Mouse (Mus musculus) urinary bladder, postnatal 14 days (tissue): ENCODE results near the gene Kcnip1.
A peak's percentile ranks its signal among the peaks of the same experiment; 100 is the strongest.

Experiments used
- DNase-seq: peaks from one replicate; pipeline ENCODE4 v3.0.0; 2021; ENCODE audit warnings: low spot score

The Kcnip1 gene

DNA sequence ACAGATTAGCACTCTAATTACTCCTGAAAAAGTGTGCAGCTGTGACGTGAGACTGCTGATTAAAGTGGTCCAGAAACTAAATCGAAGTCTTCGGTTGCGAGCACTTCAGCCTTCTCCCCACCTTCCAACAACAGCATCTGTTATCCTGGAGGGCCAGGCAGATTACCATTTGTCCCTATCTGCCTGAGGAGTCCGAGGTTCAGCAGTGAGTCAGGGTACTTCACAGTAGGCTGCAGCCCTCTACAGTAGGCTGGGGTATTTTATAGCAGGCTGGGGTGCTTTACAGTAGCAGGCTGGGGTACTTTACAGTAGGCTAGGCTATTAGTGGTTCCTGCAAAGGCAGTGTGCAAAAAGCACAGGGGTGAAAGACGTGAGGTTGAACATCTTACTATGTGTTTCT is 324.6 kb downstream of the Kcnip1 start:
- no peak for DNase-seq

DNA sequence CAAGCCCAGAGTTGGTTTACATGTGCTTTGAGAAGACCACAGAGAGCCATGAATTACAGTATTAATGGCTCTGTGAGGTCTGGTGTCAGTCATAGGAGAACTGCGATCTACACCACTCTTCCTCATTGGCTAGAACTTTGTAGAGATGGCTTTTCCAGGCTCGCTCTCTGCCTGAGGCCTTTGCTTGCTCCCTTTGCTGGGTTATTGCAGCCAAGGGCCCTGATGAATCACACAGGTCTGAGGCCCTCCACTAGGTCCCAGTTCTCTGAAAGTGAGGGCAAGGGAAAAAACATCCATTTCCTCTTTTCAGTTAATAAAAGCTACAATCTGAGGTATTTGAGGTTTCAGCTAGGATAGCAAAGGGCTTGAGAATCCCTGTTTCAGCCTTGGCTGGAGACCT is 329.4 kb downstream of the Kcnip1 start:
- no peak for DNase-seq

DNA sequence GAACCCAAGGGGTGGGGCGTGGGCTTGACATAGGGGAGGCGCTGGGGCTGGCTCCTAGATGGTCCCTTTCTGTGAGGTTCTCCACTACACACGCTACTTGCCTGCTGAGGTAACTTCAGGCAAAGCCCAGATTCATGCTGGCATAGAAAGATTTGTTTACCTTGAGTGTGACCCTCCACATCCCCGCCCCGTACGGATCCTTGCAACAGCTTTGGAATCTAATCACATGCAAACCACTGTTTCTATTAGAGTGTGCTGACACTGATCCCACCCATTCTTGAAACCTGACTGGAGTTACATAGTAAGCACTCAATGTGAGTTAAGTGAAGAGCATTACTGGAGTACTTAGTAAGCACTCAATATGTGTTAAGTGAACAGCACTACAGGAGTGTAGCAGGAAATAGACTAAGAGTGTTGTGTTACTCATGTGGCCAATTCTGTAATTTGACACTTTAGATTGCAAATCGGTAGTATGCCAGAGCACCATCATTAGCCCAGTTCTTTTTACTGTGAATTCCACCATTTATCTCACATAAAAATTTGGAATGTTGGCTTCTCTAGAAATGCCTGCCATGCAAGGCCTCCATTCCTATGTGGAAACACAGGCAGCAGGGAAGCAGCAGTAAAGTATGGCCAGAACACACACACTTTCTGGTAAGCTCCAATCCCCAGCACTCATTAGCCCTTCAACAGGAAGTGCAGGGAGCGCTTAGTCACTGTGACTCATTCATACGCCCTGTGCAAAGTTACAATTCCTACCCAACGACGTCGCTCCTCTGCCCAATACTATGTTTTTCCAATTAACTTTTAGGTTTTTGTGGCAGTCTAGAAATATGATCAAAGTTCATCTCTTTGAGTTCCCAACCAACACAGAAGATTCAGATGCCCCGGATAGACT is 332.7 kb downstream of the Kcnip1 start:
- DNase-seq: no peak

DNA sequence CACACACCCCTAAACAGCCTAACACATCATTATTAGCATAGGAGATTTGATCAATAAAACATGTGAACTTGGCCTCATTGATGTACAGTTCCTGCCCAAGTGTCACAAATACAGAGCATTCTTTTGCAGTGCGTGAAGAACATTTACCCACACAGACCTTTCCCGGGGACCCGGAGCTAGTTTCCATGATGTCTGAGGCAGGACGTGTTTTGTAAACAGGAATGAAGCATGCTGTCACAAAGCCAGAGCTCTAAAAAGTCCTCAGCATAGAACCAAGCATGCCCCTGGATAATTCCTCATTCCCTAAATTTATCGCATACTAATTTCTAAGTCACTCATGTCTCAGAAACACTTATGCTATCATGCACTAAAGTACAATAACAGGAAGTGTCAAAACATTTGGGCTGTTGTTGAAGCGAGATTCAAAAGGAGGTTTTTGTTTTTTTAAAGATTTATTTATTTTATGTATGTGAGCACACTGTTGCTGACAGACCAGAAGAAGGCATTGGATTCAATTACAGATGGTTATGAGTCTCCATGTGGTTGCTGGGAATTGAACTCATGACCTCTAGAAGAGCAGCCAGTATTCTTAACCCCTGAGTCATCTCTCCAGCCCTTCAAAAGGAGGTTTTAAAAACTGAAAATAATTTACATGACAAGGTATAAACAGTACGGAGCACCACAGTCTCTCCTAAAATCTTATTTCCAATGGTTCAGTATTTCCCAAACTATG is 336.9 kb downstream of the Kcnip1 start:
- DNase-seq: no peak

DNA sequence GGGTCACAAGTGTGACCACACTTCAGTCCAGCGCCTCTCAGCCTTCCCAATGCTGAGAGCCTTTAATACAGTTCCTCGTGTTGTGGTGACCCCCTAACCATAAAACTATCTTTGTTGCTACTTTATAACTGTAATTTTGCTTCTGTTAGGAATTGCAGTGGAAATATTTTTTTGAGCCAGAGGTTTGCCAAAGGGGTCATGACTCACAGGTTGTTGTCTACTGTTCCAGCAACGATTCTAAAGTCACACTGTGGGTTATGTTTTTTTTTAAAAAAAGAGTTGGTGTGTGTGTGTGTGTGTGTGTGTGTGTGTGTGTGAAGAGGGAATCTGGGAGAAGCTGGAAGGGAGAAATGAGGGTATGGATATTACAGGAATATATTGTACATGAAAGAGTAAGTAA is 337.7 kb downstream of the Kcnip1 start:
- no peak for DNase-seq

DNA sequence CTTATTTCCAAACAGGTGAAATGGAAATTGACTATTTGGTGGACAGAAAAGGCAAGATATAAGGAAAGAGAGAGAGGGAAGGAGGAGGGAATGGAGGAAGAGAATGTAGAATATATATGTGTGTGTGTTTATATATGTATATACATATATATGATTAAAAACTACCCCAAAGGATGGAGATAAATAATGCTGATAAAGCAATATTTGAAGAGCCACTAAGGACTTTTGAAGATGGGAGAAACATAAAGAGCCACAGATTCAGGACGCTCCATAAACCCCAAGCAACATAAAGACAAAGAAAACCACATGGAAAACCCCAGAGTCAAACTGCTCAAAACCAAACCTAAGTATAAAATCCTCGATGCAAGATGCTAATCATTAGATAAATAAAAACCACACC is 338.5 kb downstream of the Kcnip1 start:
- no peak for DNase-seq

DNA sequence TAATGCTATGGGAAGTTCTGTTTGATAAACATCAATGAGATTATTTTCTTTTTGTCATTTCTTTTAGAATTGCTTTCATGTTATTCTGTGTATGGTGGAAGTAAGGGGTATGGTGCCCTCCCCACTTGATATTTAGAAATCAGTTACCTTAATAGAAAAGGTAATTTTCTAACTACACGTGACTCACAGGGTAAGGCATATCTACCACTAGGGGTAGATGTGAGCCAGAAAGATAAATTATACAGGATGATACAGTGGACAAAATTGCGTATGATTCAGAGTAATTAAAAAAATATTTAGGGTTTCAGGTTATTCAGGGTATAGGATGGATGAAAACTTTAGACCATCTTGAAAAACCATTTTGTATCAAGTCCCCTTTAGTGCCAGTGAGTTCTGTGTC is 343.6 kb downstream of the Kcnip1 start:
- DNase-seq: no peak

DNA sequence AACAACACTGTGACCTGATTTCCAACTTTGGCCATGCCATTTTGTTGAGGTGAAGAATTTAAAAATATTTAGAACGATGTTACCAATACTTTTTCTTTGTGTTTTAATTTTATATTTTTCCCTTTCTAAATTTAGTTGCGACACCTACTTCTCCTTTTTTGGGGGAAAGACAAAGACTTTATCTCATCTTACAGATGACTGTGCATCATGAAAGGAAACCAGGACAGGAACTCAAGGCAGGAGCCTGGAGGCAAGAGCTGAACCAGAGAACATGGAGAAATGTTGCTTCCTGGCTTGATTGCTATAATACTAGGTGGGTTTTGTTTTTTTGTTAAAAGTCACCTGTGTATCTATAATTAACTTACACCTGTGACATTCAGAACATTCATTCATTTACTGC is 355.8 kb downstream of the Kcnip1 start:
- DNase-seq: no peak

DNA sequence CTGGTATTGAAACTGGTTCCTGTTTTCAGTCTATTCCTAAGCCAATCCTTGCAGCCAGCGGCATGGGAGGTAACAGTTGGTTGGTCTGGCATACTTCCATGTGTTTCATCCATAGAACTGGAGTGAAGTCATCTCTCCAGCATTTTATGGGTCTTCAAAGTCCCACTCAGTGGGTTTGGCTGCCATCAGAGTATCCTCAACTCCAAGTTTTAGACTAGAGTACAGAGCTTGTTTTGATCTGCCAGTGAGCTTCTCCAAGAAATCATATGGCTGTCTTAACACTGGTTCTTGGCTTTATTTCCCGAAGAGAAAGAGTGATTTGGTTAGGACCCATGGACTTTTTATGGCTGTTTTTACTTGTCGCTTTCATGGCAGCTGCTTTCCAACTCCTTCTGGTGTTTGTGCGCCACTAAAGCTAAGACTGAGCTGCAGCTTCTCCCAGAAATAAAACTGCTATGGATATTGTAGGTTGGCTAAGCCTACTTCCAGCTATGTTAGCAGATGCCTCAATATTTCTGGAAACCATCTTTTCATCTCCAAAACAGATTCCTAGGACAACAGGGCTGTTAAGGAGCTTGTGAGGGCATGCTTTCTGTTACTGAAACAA is 365.7 kb downstream of the Kcnip1 start:
- no peak for DNase-seq

DNA sequence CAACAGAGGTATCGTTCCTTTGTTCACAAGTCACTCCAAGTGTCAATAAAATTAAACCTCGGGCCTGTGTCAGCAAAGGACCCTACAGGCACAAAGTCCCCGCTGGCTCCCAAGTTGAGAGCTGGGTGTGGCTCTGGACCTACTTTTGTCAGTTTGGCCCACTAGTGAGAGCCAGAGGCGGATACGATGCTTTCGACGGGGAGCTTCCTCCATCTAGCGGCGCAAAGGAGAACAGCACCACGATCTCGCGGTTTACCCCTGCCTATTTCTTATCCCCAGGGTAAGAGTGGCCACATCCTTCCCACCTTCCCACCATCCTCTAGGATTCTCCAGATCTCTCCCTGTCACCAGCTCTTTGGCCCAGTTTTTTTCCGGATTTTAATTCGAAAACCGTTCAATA is 378.7 kb downstream of the Kcnip1 start:
- peak; percentile 69 for DNase-seq

DNA sequence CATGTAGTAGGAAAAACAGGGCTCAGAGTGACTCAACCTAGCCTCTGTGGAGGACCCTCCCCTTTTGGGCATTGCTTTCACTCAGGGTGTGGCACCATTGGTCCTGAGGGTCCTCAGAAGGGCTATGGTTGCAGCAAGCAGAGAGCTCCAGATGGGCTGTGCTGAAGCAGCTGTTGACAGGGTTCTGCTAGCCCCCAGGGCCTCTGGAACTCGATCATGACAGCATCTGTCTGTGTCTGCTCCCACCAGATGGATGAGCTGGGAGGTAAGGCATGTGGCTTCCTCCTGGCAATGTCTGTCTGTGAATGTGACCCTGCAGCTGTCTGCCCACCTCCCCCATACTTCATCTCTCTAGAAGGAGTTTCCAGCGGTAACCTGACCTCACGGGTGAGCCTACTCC is 385.2 kb downstream of the Kcnip1 start:
- DNase-seq: no peak

DNA sequence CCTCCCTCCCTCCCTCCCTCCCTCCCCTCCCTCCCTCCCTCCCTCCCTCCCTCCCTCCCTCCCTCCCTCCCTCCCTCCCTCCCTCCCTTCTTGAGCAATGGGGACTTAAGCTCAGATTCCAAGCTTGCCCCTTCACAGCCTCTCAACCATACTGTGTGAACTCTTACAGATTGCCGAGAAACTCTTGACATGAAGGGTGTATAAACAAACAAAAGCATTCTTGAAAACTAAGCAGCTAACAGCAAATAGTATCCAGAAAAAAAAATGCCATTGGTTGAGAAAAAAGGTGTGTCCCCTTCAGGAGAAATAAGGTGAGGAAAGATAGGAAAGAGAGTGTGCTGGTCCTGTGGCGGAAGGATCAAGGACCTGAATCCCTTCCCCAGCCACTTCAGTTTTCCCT is 389.8 kb downstream of the Kcnip1 start:
- no peak for DNase-seq

DNA sequence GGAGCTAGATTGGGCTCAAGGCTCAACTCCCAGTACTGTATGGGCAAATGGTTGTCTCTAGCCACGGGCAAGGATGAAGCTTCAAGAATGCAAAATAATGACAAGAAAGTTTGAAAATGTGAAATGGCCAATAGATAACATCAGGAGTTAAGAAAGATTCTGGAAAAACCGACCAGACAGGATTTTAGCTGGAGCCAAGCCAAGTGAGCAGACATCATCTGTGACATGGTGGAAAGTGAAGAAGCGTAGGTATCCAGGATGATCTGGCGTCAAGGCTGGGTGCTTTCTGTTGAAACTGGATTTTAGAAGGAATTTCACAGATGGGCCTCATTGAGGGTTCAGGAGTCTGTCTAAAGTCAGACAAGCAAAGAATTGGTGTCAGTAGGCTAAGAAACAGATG is 394.0 kb downstream of the Kcnip1 start, which contains the start of gene D130052B06Rik:
TSS of gene D130052B06Rik (plus strand) at position 317 of the 400 bp plus-strand sequence.
- DNase-seq: peak; percentile 66

DNA sequence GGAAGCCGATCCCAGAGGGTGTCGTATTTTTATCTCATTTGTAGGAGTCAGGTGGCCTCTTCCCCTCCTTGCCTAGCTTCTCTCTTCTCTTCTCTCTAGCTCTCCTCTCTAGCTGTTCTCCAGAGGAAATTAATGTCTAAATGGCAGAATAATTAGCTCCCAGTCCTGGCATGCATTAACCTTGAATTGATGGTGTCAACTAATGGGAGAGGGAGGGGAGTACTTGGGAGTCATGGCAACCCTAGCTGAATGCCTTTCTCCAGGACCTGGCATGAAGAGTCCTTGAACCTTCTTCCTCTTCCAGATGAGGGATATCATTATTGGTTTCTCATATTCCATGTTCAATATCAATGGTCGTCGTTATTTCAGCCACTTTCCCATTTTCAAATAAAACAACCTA is 396.3 kb downstream of the Kcnip1 start:
- no peak for DNase-seq

DNA sequence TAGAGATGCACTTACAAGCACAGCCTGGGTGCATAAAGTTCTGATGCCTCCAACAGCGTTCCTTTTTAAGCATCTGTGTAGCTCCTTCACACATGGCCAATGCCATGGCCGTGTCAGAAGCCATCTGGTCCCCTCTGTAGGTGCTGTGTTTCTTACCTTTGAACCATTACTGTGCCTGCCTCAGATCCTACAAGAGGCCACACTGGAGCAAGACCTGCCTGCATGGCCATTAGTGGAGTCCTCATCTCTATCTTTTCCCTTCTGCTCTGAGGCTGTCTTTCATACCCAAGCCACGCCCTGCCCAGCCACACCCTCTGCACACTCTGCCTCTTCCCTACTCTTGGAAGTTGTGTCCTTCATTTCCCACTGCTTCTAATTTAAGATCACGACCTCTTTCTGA is 400.1 kb downstream of the Kcnip1 start:
- DNase-seq: no peak

DNA sequence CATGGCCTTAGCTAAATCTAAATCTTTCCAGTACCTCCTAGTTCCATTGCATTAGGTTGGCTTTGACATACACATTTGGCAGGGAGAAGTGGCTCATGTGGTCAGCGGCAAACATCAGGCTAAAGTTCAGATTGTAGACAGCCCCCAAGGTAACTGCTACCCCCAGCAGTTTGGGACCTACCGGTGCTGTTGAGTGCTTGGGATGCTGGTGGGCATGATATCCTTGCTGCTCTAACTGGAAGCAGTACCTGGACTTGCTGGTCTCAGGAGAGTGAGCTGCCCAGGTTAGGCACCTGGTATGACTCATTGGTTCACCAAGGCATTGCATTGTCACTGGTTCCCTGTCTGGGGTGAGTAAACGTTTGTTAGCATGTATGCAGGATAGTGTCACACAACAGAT is 402.2 kb downstream of the Kcnip1 start:
- DNase-seq: no peak

DNA sequence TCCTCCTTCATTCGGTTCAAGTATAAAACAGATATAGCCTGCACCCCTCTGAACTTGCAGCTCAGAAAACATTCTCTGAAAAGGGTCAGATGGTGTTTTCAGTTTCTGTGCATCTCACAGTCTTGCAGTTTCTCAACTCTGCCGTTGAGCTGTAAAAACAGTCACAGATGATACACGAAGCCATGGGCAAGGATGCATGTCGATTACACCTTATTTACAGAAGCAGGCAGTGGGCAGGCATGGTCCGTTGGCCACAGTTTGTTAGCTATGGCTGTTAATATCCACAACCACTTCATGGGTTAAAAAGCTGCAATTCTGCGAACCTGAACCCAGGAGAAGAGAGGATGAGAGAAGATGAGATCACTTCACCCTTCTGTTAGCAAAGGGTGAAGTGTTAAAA is 406.3 kb downstream of the Kcnip1 start:
- DNase-seq: no peak

DNA sequence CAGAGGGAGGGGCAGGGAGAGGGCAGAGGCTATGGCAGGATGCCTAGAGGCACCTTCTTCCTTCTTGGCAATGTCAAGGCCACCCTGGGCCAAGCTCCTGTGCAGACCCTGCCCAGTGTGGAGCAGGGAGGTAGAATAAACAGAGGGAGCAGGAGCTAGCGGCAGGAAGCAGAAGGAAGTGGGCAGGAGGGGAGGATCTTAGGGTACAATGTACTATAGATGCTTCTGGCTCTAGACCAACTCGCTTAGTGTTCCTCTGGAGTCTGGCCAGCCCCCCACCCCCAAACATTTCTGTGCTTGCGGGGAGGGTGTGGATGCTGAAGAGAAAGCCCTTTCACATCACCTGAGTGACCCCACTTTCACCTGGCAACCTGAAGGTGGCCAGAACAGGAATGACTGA is 413.3 kb downstream of the Kcnip1 start:
- peak; percentile 33 for DNase-seq
